Mouse (Mus musculus): Measurements from ENCODE around the gene Rps23. TPM values are rescaled to one million over a fixed set of nuclear protein-coding genes. Genes with fewer than 3 reads are reported as not detected.

The Rps23 gene
- polyA plus RNA-seq (2017; shearing (Covaris generic)): 989 TPM

GRCm38 (mm10) chr13:90922751-90923612, at the start of gene Rps23:
TSS of gene Rps23 (plus strand) at chr13:90922958.

GRCm38 (mm10) chr13:90905176-90905575, 17.6 kb upstream of the Rps23 start, which contains the start of gene Atp6ap1l:
TSS of gene Atp6ap1l (minus strand) at chr13:90905355.

Other genes starting within 250 kb of the Rps23 start
- not detected for gene Atp6ap1l, start 17.6 kb upstream of the Rps23 start, polyA plus RNA-seq (2017; shearing (Covaris generic))